Mouse (Mus musculus): ENCODE data around the gene Ror1.

Gene Ror1

DNA sequence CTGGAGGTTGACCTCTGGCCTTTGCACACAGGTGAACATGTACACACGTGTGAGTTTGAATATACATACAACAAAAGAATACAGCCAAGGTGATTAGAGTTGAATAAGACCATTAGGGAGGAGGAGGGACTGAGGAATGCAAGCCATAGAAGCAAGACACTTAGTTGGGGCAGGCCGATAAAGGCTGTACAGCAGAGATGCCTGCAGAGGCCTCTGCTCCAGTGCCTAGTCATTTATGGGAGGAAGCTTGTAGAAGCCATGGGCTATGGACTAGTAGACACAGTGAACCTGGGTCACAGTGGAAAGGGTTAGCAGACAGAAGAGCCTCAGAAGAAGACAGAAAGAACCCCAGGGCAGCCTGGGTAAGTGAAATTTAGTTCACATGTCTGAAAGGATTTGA is 155.7 kb downstream of the Ror1 start:
- no peak for DNase-seq (ENCODE audit: low read depth, low spot score)

- no peak for DNase-seq (ENCODE audit: low read depth, low spot score)
These were observed 156.5 kb downstream of the Ror1 start for GRCm38 (mm10) chr4:100252050-100252449.

GRCm38 (mm10) chr4:100252646-100253045 is 157.1 kb downstream of the Ror1 start:
- DNase-seq (ENCODE audit: low read depth, low spot score): no peak

DNA sequence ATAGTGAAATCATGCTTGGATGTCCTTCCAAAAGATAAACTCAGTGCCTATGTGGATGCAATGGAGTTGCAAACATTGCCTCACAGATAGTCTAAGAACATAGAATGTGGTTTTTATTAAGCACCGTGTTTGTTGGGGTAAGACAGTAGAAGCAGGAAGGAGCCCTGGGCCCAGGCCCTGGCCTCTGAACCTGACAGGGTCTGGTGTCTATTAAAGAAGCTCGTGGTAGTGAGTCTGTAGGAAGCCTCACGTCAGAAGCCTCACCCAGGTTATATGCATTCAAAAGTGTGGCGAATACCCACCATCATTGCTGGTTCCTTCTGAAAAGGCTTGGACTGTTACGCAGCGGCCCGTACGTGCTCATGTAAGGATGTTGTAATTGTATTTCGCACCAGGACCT is 157.8 kb downstream of the Ror1 start:
- no peak for DNase-seq (ENCODE audit: low read depth, low spot score)

GRCm38 (mm10) chr4:100253831-100254230 is 158.2 kb downstream of the Ror1 start:
- no peak for DNase-seq (ENCODE audit: low read depth, low spot score)

GRCm38 (mm10) chr4:100258462-100258861 is 162.9 kb downstream of the Ror1 start:
- DNase-seq (ENCODE audit: low read depth, low spot score): no peak

DNA sequence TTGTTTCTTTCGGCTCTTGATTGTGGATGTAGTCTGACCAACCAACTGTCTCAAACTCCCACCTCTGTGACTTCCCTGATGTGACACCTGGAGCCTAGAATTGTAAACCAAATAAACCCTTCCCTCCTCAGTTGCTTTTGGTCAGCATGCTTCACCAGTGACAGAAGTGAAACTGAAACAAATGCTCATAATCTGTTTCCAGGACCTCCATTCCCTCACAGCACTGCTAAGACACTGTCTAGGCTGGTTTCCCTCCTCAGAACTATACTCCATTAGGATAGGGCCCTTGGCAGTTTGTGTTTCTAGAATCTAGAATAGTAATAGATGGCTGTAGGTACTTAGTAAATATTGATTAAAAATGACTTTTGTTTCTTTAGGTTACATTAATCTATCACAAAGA is 168.3 kb downstream of the Ror1 start:
- no peak for DNase-seq (ENCODE audit: low read depth, low spot score)

DNA sequence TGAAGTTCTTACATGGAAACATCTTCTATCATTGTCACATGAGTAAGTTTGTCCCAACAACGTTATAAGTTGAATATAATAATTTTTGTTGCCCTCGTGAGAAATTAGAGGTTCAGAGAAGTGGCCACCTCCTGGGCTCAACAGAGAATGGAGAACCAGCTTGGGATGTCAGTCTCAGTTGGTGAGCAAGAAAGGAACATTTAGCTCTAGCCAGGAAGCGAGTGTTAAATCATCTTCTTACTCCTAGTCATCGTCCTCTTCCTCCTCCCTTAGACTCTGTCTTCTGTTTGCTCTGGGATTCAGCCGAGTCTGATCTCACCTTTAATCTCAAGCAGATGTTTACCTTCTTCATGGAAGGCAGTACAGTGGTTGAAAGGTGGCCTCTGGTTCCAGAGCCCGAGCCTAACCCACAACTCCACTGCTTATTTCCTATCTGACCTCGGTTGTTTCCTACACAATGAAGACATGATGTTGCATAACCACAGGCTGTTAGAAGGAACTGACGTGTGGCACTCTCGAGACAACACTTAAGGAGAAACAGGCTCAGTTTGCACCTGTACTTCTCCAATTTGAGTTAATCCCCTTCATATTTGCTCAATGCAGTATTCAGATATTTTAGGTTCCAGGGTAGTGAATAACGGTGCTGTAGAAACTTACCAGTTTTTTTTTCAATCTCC is 175.6 kb downstream of the Ror1 start:
- no peak for DNase-seq (ENCODE audit: low read depth, low spot score)

GRCm38 (mm10) chr4:100271736-100272127 is 176.1 kb downstream of the Ror1 start:
- DNase-seq (ENCODE audit: low read depth, low spot score): no peak

DNA sequence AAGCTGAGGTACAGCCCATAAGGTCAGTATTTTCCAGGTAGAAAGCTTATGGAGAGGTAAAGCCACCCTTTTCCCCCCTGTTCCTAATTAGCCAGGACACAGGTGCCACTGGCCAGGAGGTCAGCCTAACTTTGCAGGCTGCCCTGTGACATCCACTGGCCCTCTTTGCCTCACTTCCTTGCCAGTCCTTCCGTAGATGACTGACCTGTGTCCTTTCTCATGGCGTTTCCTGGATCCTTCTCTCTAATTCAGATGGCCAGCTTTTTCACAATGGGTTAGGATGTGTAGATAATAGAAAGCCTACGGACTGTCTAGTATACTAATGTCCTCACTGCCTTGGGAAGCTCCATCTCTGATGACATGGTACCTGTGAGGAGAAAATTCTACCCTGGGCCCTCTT is 177.8 kb downstream of the Ror1 start:
- no peak for DNase-seq (ENCODE audit: low read depth, low spot score)

GRCm38 (mm10) chr4:100273807-100274480 is 178.4 kb downstream of the Ror1 start:
- DNase-seq (ENCODE audit: low read depth, low spot score): no peak

- DNase-seq (ENCODE audit: low read depth, low spot score): no peak
These were observed 180.9 kb downstream of the Ror1 start for GRCm38 (mm10) chr4:100276482-100276881.

- no peak for DNase-seq (ENCODE audit: low read depth, low spot score)
These were observed 181.4 kb downstream of the Ror1 start for GRCm38 (mm10) chr4:100276970-100277369.

- no peak for DNase-seq (ENCODE audit: low read depth, low spot score)
These were observed 187.7 kb downstream of the Ror1 start for GRCm38 (mm10) chr4:100283171-100283880.

- DNase-seq (ENCODE audit: low read depth, low spot score): no peak
These were observed 188.9 kb downstream of the Ror1 start for GRCm38 (mm10) chr4:100284528-100284927.

GRCm38 (mm10) chr4:100286111-100286541 is 190.5 kb downstream of the Ror1 start:
- DNase-seq (ENCODE audit: low read depth, low spot score): no peak

- DNase-seq (ENCODE audit: low read depth, low spot score): no peak
These were observed 191.2 kb downstream of the Ror1 start for GRCm38 (mm10) chr4:100286800-100287199.

DNA sequence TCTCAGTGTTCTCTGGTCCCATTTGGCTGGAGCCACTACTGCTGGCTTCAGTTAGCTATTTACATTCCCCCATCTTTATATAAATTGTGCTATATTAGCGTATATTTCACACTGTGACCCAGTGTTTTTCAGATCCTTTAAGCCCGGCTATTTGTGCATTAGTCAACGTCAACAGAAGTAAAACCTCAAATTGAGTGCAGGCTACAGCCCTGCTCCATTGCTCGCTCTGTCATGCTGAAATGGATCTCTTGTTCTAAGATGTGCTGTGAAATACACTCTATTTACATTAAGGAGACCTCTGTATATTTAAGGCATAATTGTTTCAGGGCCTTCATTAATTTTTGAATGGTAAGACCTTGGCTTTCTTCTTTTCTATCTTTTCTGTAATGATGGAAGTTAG is 192.2 kb downstream of the Ror1 start:
- no peak for DNase-seq (ENCODE audit: low read depth, low spot score)

- DNase-seq (ENCODE audit: low read depth, low spot score): no peak
These were observed 195.5 kb downstream of the Ror1 start for GRCm38 (mm10) chr4:100291015-100291651.

DNA sequence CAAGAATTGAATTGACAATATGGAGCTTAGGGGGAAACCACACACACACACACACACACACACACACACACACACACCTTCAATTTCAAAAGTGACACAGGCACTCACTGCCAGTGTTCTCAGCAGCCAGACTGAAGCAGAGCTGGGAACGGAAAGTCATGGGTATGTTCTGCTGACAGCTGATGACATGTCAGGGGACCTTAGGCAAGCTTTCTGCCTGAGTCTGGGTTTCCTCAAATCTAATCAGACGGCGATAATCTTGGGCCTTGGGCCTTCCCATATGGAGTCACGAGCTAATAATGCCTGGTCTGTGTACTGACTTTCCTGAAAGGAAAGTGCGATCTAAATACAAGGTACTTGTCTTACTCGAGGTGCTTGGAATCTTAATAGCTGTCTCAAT is 202.1 kb downstream of the Ror1 start:
- DNase-seq (ENCODE audit: low read depth, low spot score): no peak

DNA sequence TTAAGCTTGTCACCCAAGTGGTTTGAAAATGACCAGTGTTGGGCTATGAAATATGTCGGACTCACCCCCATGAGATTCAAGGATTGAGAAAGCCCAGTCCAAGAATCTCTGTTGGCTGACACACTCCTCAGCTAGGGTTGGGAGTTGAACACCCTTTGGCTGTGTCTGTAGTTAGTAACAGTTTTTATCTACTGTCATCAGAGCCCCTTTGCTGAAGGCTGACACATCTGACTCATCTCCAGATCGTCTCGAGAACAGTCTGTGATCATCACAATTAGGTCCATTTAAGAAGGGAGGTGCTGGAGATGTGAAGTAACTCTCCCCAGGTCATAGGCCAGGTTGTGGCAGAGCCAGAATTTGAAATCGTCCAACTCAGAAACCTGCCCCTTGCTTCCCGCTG is 203.0 kb downstream of the Ror1 start:
- no peak for DNase-seq (ENCODE audit: low read depth, low spot score)

- DNase-seq (ENCODE audit: low read depth, low spot score): no peak
These were observed 204.6 kb downstream of the Ror1 start for GRCm38 (mm10) chr4:100300171-100300570.

All from R1 (cell line).